Mouse (Mus musculus) ES-E14 (cell line): Measurements from ENCODE around the gene Map7d2. TPM values are rescaled to one million over a fixed set of nuclear protein-coding genes. Genes with fewer than 3 reads are reported as not detected.

Source experiments
- DNase-seq: peaks from one replicate; pipeline ENCODE4 v3.0.0-alpha.2; 2013; ENCODE audit warnings: low read depth, low spot score
- H3K27ac ChIP-seq: 2 replicates; pipeline ENCODE4 v1.5.1; 2012; ENCODE audit warnings: low read depth, mild to moderate bottlenecking, low read length, moderate library complexity, mixed read lengths; ENCODE audit not compliant: poor library complexity, insufficient read depth, severe bottlenecking
- H3K36me3 ChIP-seq: 2 replicates; pipeline ENCODE4 v1.6.1; 2012; ENCODE audit warnings: mild to moderate bottlenecking, low read length, moderate library complexity, mixed read lengths; ENCODE audit not compliant: control insufficient read depth, poor library complexity, insufficient read depth, severe bottlenecking
- H3K4me1 ChIP-seq, 2 experiments: fragments of 150-350 bp in 1 of 2; sonication (generic) in 1 of 2; 2 replicates each; pipeline ENCODE4 v1.6.1; 2012; ENCODE audit warnings: low read length in 2 of 2, mild to moderate bottlenecking in 1 of 2, mixed read lengths in 1 of 2; ENCODE audit not compliant: control insufficient read depth in 2 of 2, insufficient read depth in 2 of 2, poor library complexity in 1 of 2
- H3K4me3 ChIP-seq, 2 experiments: fragments of 150-350 bp in 1 of 2; sonication (generic) in 1 of 2; 2 replicates each; pipeline ENCODE4 v1.5.1; 2012; ENCODE audit warnings: low read length in 2 of 2, low read depth in 1 of 2, mild to moderate bottlenecking in 1 of 2, mixed read lengths in 1 of 2; ENCODE audit not compliant: insufficient read depth in 1 of 2, poor library complexity in 1 of 2, severe bottlenecking in 1 of 2
- H3K9ac ChIP-seq: 2 replicates; pipeline ENCODE4 v1.6.1; 2012; ENCODE audit warnings: low read depth, mild to moderate bottlenecking, low read length, mixed read lengths; ENCODE audit not compliant: poor library complexity, insufficient read depth, severe bottlenecking
- H3K9me3 ChIP-seq: fragments of 150-350 bp; sonication (generic); 2 replicates; pipeline ENCODE4 v1.6.1; 2012; ENCODE audit warnings: low read depth, mild to moderate bottlenecking, low read length; ENCODE audit not compliant: control insufficient read depth, insufficient read depth
- CHD2 ChIP-seq: IDR thresholded peaks from 2 replicates; pipeline ENCODE4 v1.6.1; 2014; ENCODE audit warnings: mild to moderate bottlenecking, low read depth, low read length, inconsistent platforms
- HCFC1 ChIP-seq: IDR thresholded peaks from 2 replicates; pipeline ENCODE4 v1.6.1; 2012; ENCODE audit warnings: low read length, inconsistent platforms, borderline replicate concordance; ENCODE audit not compliant: insufficient read depth
- MAFK ChIP-seq: IDR thresholded peaks from 2 replicates; pipeline ENCODE4 v1.6.1; 2014; ENCODE audit warnings: mild to moderate bottlenecking, low read depth, low read length, inconsistent platforms; ENCODE audit not compliant: insufficient read depth
- ZC3H11A ChIP-seq: IDR thresholded peaks from 2 replicates; pipeline ENCODE4 v1.6.1; 2012; ENCODE audit warnings: low read depth, mild to moderate bottlenecking, inconsistent platforms, low read length, borderline replicate concordance
- ZNF384 ChIP-seq: IDR thresholded peaks from 2 replicates; pipeline ENCODE4 v1.6.1; 2012; ENCODE audit warnings: low read depth, low read length, inconsistent platforms
- in situ Hi-C, 2 experiments: fragments of 600-800 bp; cut with MboI; formaldehyde crosslinking; loops; one replicate each; pipeline ENCODE4 v1.15.1; 2025; ENCODE audit warnings: low sequenced_read_pairs in 2 of 2, inconsistent platforms in 1 of 2; ENCODE audit not compliant: unreplicated experiment in 2 of 2
- total RNA-seq: library from RNA; depleted of rRNA; stranded (reverse); fragments of 300-350 nt; gene quantifications from 2 replicates; pipeline ENCODE4 v1.2.3, GENCODE M21; 2012

Gene Map7d2
- total RNA-seq, 1 experiment: 4.0 TPM

- DNase-seq: no peak
- Histone ChIP-seq H3K9me3 (no peaks in the 10 kb centered on the region), H3K36me3 (no peaks in the 10 kb centered on the region), H3K4me1 (no peaks in the 10 kb centered on the region), H3K27ac (no peak overlapping the region), H3K9ac (no peak overlapping the region), H3K4me3 (no peak overlapping the region)
- TF ChIP-seq HCFC1: no peak
- no peak for TF ChIP-seq ZNF384
- no peak for TF ChIP-seq CHD2
- TF ChIP-seq MAFK: no peak
- TF ChIP-seq ZC3H11A: no peak
- in situ Hi-C loops: no loop called here
These were observed 88.8 kb downstream of the Map7d2 start for GRCm38 (mm10) chrX:159503181-159503580.

DNA sequence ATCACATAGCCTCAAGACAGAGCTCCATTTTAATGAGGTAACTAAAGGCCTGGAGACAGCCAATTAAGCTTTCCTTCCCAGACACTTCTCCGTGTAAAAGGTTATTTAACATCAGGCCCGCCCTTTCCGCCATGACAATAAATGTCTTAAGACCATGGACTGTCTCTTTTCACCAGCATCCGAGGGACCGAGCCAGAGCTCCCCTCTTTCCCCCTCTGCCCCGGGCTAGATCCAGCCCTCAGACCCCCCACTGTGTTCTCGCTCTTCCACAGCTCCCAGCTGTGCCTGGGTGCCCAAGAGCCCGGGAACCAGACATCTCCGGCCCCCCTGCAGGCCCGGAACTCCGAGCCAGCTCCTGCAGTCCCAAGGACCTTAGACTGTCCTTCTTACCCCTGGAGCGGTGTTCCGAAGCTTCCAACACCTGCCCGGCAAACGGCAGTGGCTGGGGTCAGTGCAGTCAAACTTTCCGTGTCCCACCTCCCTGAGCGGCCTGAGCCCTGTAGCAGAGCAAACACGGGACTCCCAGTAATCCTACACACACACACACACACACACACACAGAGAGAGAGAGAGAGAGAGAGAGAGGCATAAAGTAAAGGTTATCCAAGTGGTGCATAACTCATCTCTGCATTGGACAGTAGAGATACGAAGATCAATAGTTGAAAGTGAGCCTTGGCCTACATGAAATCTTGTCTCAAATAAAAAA, 94.1 kb downstream of the Map7d2 start:
- H3K4me1 ChIP-seq: no peaks in the 10 kb centered on the region
- DNase-seq: peak; percentile 44
- in situ Hi-C loops: no loop called here
- peak overlapping the region; percentile 31; the same call in 1 of the 2 replicates for H3K9ac ChIP-seq
- no peaks in the 10 kb centered on the region for H3K36me3 ChIP-seq
- TF ChIP-seq ZC3H11A (no peak), MAFK (no peak), CHD2 (no peak), ZNF384 (no peak), HCFC1 (no peak)
- H3K4me3 ChIP-seq: peak overlapping the region; percentile 2 to 26; a peak in 2 of 4 replicates
- peak overlapping the region; percentile 34; the same call in 1 of the 2 replicates for H3K27ac ChIP-seq
- no peaks in the 10 kb centered on the region for H3K9me3 ChIP-seq

GRCm38 (mm10) chrX:159509042-159509441, 94.7 kb downstream of the Map7d2 start:
- in situ Hi-C loops: no loop called here
- no peak overlapping the region for H3K9ac ChIP-seq
- no peaks in the 10 kb centered on the region for H3K4me1 ChIP-seq
- no peaks in the 10 kb centered on the region for H3K36me3 ChIP-seq
- H3K4me3 ChIP-seq: no peak overlapping the region
- TF ChIP-seq ZC3H11A (no peak), HCFC1 (no peak), ZNF384 (no peak), MAFK (no peak), CHD2 (no peak)
- peak overlapping the region; percentile 31; the same call in 1 of the 2 replicates for H3K27ac ChIP-seq
- no peak for DNase-seq
- no peaks in the 10 kb centered on the region for H3K9me3 ChIP-seq

DNA sequence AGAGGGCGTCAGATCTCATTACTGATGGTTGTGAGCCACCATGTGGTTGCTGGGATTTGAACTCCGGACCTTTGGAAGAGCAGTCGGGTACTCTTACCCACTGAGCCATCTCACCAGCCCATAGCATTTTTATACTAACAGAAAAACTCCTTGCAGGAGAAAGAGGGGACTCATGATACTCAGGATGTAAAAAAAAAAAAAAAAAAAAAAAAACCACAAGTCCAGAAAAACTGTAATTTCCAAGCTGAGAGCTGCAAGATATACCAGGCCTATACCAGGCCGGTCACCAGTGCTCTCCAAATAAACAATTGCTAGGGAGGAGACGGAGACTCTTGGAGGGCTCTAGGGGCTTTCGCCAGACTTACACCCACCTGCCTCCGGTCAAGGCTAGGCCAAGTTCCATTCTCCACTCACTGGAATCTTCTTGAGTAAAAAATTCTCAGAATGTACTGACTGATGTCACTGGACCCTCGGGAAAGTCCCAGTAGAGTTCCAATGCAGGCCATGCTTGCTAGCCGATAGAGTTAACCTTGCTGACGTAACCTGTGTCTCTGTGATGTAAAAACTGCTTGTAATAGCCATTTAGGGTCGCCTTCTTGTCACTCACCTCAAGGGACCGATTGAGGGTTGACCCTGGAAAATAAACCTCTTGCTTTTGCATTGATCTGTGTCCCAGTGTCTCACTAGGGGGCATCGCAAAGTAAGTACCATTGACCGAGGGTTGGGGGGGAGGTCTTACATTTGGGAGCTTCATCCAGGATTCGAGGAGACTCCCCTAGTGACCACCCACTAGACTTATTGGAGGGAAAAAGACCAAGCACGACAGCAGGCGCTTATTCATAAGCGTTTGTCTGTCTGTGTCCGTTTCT, 95.7 kb downstream of the Map7d2 start:
- Histone ChIP-seq H3K36me3 (no peaks in the 10 kb centered on the region), H3K9ac (peak overlapping the region; percentile 34; the same call in 1 of the 2 replicates), H3K4me1 (no peaks in the 10 kb centered on the region), H3K27ac (peak overlapping the region; percentile 71), H3K4me3 (peak overlapping the region; percentile 28 to 54; a peak in 3 of 4 replicates), H3K9me3 (no peaks in the 10 kb centered on the region)
- in situ Hi-C loops: no loop called here
- TF ChIP-seq MAFK (no peak), ZC3H11A (no peak), CHD2 (no peak), ZNF384 (no peak), HCFC1 (no peak)
- DNase-seq: peak; percentile 48
